Mouse (Mus musculus) CH12.LX (cell line): ENCODE data around the gene Anxa11.

ENCODE experiments used
- CTCF ChIP-seq, 2 experiments: IDR thresholded peaks in 1 of 2; conservative IDR thresholded peaks in 1 of 2; 2 replicates each; pipeline ENCODE4 v1.5.1; 2011 to 2012; ENCODE audit warnings: low read depth in 2 of 2, low read length in 2 of 2, improper control_type of control experiment in 1 of 2, inconsistent platforms in 1 of 2, mild to moderate bottlenecking in 1 of 2, moderate library complexity in 1 of 2
- EP300 ChIP-seq: IDR thresholded peaks from 2 replicates; pipeline ENCODE4 v1.6.1; 2011; ENCODE audit warnings: low read length, improper control_type of control experiment
- HCFC1 ChIP-seq: IDR thresholded peaks from 2 replicates; pipeline ENCODE4 v1.6.1; 2012; ENCODE audit warnings: low read depth, mild to moderate bottlenecking, inconsistent platforms, low read length, improper control_type of control experiment
- JUN ChIP-seq: IDR thresholded peaks from 2 replicates; pipeline ENCODE4 v1.6.1; 2011; ENCODE audit warnings: low read depth, mild to moderate bottlenecking, low read length, improper control_type of control experiment, moderate library complexity; ENCODE audit not compliant: insufficient read depth
- MAFK ChIP-seq: IDR thresholded peaks from 2 replicates; pipeline ENCODE4 v1.6.1; 2011; ENCODE audit warnings: low read length, improper control_type of control experiment; ENCODE audit not compliant: insufficient replicate concordance
- NRF1 ChIP-seq: IDR thresholded peaks from 2 replicates; pipeline ENCODE4 v1.6.1; 2014; ENCODE audit warnings: low read depth, mild to moderate bottlenecking, inconsistent platforms, low read length, improper control_type of control experiment, moderate library complexity
- PAX5 ChIP-seq: IDR thresholded peaks from 2 replicates; pipeline ENCODE4 v1.6.1; 2012; ENCODE audit warnings: low read length, inconsistent platforms, mixed read lengths
- POLR2A ChIP-seq: IDR thresholded peaks from 2 replicates; pipeline ENCODE4 v1.6.1; 2011; ENCODE audit warnings: low read depth, mild to moderate bottlenecking, improper control_type of control experiment, low read length
- RAD21 ChIP-seq: IDR thresholded peaks from 2 replicates; pipeline ENCODE4 v1.6.1; 2011; ENCODE audit warnings: low read depth, mild to moderate bottlenecking, low read length, improper control_type of control experiment, moderate library complexity
- TCF12 ChIP-seq: IDR thresholded peaks from 2 replicates; pipeline ENCODE4 v1.6.1; 2014; ENCODE audit warnings: low read depth, mild to moderate bottlenecking, inconsistent platforms, low read length, improper control_type of control experiment
- UBTF ChIP-seq: IDR thresholded peaks from 2 replicates; pipeline ENCODE4 v1.6.1; 2012; ENCODE audit warnings: low read depth, mild to moderate bottlenecking, inconsistent platforms, low read length, improper control_type of control experiment, moderate library complexity
- ZNF384 ChIP-seq: IDR thresholded peaks from 2 replicates; pipeline ENCODE4 v1.6.1; 2012; ENCODE audit warnings: low read depth, low read length, improper control_type of control experiment, inconsistent platforms

DNA sequence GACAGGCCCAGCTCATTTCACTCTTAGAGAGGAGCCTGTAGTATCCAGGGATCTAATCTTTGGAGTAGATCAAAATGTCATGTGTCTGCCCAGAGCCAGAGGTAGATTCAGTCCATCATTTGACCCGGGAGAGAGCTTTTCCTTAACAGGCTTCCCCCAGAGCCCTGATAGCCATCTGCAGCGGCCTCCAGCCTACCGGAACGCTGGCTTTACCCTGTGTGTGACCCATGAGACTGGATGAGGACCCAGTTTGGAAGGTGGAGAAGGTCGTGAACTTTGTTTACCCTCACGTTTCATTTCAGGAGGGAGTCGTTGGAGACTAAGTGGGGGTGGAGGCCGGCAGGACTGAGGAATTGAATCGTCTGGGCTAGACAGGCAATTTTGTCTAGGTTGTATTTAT is 5.7 kb downstream of the Anxa11 start:
- TF ChIP-seq CTCF (conservative IDR thresholded peaks at IDR 0.05 in 1 of 2, IDR thresholded peaks at IDR 0.05 in 1 of 2; ENCODE audit: low read depth in 2 of 2, low read length in 2 of 2), result no peak
- TF ChIP-seq POLR2A, result no peak
- no peak for TF ChIP-seq HCFC1
- TF ChIP-seq NRF1, result no peak
- TF ChIP-seq UBTF, result no peak
- no peak for TF ChIP-seq RAD21
- TF ChIP-seq TCF12, result no peak
- no peak for TF ChIP-seq MAFK
- no peak for TF ChIP-seq PAX5
- TF ChIP-seq ZNF384, result no peak
- no peak for TF ChIP-seq EP300
- no peak for TF ChIP-seq JUN
